Mouse (Mus musculus): Measurements from ENCODE around the gene Gm21858. TPM values are rescaled to one million over a fixed set of nuclear protein-coding genes. Genes with fewer than 3 reads are reported as not detected.
"Not testable (repeated sequence)": the region's sequence is repeated elsewhere in the genome, so short reads cannot be mapped to it uniquely, and the experiment has no call there.

Gene Gm21858
- not detected in 2 replicates for polyA plus RNA-seq (2015; fragmentation: Nextera tagmentation; extraction: Ambion mirVana)

DNA sequence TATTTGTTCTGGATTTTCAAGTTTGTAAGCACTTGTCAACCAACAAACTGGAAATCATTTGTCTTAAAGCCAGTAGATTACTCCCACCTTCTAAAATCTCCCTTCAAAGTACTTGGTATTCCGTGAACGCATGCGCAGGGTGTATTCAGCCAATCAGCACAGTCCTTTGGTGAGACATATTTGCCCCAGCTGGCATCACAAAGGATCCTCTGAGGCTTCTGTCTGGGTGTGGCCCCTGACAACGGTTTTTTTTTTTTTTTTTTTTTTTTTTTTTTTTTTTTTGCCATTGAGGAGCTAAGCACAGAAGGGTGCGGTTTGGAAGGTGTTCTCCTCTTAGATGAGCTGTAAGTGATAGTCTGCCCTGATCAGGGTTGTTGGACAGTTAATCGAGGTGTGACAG is at the start of gene Gm21858:
Gm21858 (plus strand) TSS at position 301 of the 400 bp plus-strand sequence.
- H3K36me3 ChIP-seq; H3K9me3 ChIP-seq (replicated peaks); H3K9ac ChIP-seq; H3K27ac ChIP-seq; H3K4me2 ChIP-seq; ATAC-seq (ENCODE audit: low read depth); DNase-seq; H3K4me3 ChIP-seq (replicated peaks); H3K4me1 ChIP-seq (replicated peaks); H3K27me3 ChIP-seq: not testable (repeated sequence)
- no CpG with 5 or more reads among the region's 6 CpGs for WGBS (ENCODE audit: insufficient replicate concordance)

Measured in liver, embryonic 13.5 days (tissue).